Mouse (Mus musculus) megakaryocyte progenitor cell, adult 5-6 weeks (primary cell): ENCODE data around the gene Gm10762. TPM values are rescaled to one million over a fixed set of nuclear protein-coding genes. Genes with fewer than 3 reads are reported as not detected.

Source experiments
- total RNA-seq, 2 experiments: library from RNA; stranded (forward) in 1 of 2; stranded (reverse) in 1 of 2; fragments of 157-497, 149-512 nt in 1 of 2; fragments of 200-1000 nt in 1 of 2; gene quantifications; 2 replicates each; pipeline versions ENCODE4 v1.2.3 to v1.2.4; 2015 to 2017

Gene Gm10762
- total RNA-seq, 2 experiments from 2014 or later: 5.0 to 8.0 TPM

Other genes with a start within 250 kb of the Gm10762 start
- gene Tmem87b, start 149.6 kb downstream of the Gm10762 start, total RNA-seq (2015): 10.1 and 10.4 TPM in 2 replicates
- 19.4 and 24.2 TPM in 2 replicates for gene Tmem87b, start 149.6 kb downstream of the Gm10762 start, total RNA-seq (2017)
- gene Fbln7, start 104.7 kb downstream of the Gm10762 start, total RNA-seq (2015): not detected in 2 replicates
- not detected in 2 replicates for gene Fbln7, start 104.7 kb downstream of the Gm10762 start, total RNA-seq (2017)
- gene Zc3h8, start 23.6 kb downstream of the Gm10762 start, total RNA-seq (2015): 9.8 and 14.2 TPM in 2 replicates
- 10.1 and 13.7 TPM in 2 replicates for gene Zc3h8, start 23.6 kb downstream of the Gm10762 start, total RNA-seq (2017)
- gene Zc3h6, start 323 bp downstream of the Gm10762 start, total RNA-seq (2015): 3.4 and 4.2 TPM in 2 replicates
- 1.2 and 3.4 TPM in 2 replicates for gene Zc3h6, start 323 bp downstream of the Gm10762 start, total RNA-seq (2017)
- not detected in 2 replicates for gene Vinac1, start 80.4 kb upstream of the Gm10762 start, total RNA-seq (2015)
- not detected in 2 replicates for gene Vinac1, start 80.4 kb upstream of the Gm10762 start, total RNA-seq (2017)
- 2.5 and 2.7 TPM in 2 replicates for gene Ttl, start 98.2 kb upstream of the Gm10762 start, total RNA-seq (2015)
- gene Ttl, start 98.2 kb upstream of the Gm10762 start, total RNA-seq (2017): 3.0 and 4.9 TPM in 2 replicates
- 19.9 and 24.2 TPM in 2 replicates for gene Polr1b, start 133.3 kb upstream of the Gm10762 start, total RNA-seq (2015)
- 40.6 and 42.3 TPM in 2 replicates for gene Polr1b, start 133.3 kb upstream of the Gm10762 start, total RNA-seq (2017)
- gene Chchd5, start 162.0 kb upstream of the Gm10762 start, total RNA-seq (2015): 15.7 and 19.4 TPM in 2 replicates
- 16.8 and 17.8 TPM in 2 replicates for gene Chchd5, start 162.0 kb upstream of the Gm10762 start, total RNA-seq (2017)
- gene Slc20a1, start 231.0 kb upstream of the Gm10762 start, total RNA-seq (2015): 28.0 and 33.5 TPM in 2 replicates
- gene Slc20a1, start 231.0 kb upstream of the Gm10762 start, total RNA-seq (2017): 69.5 and 92.2 TPM in 2 replicates